Mouse (Mus musculus): ENCODE measurements around the gene Sipa1l1.

DNA sequence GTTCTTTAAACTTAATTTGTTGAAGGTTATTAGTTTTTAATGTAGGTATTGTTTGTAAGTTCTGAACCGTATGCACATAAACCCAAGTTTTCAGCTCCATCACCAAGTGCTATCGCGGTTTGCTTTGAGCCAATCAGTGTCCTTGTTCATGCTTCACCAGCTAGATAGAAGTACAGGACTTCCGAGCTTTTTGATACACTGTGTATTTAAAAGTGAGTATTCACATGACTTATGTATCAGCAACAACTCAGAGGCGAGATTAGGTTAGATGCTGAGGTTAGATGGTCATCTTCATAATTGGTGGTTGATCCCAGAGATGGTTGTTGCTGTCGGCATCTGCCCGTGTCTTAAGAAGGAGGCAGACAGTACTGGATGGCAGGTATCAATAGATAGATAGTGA lies 55.7 kb downstream of the Sipa1l1 start:
- TF ChIP-seq POLR2A (IDR thresholded peaks at IDR 0.05; ENCODE audit: borderline replicate concordance, low read depth, low read length) = no peak
- no peak for TF ChIP-seq CTCF (IDR thresholded peaks at IDR 0.05; ENCODE audit: low read depth, low read length)

Data from bone marrow macrophage, adult 2 months (primary cell).